Mouse (Mus musculus) cerebellum, adult 9-10 months (tissue): ENCODE results near the gene Vmn1r194.
"Not testable (repeated sequence)": the region's sequence is repeated elsewhere in the genome, so short reads cannot be mapped to it uniquely, and the experiment has no call there.

Experiments used
- DNase-seq: peaks from one replicate; pipeline ENCODE4 v3.0.0; 2022

The Vmn1r194 gene

DNA sequence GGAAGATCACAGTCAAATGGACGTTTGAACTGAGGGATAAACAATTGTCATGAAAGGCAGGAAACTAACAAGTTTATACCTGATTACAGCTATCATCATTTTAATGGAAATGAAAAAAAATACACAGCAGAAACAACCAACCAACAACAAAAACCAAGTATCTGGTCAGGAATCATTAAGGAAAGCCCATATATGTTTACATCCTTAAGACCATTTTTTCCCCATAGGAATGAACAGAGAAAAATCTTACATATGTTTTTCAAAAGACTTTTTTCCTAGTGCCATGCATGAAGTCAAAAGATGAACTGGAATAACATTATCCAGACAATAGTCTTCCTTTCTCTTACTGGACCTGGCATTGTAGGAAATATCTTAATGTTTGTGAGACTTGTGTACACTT, at the start of gene Vmn1r194:
TSS of gene Vmn1r194 (plus strand) at position 301 of the 400 bp plus-strand sequence.
- no peak for DNase-seq

DNA sequence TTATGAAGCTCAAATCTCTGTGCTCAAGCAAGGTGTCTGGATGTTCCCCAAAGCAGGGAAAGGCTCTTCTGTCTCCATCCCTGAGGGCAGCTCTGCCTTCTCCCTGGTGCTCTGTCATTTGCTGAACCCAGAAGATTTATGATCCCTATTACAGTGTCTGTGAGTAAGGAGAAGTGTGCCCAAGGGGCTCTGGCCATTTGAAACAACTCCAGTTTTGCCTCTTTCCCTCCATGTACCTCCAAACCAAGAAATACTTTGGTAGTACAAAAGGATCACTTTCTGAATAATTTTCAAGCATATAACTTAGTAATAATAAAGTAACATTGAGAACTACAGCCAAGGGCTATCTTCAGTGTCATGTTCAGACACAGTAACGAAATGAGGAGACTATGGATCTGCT, 21.0 kb upstream of the Vmn1r194 start, which contains the start of gene Vmn1r193:
TSS of gene Vmn1r193 (minus strand) at position 101 of the 400 bp plus-strand sequence.
- DNase-seq, result not testable (repeated sequence)

DNA sequence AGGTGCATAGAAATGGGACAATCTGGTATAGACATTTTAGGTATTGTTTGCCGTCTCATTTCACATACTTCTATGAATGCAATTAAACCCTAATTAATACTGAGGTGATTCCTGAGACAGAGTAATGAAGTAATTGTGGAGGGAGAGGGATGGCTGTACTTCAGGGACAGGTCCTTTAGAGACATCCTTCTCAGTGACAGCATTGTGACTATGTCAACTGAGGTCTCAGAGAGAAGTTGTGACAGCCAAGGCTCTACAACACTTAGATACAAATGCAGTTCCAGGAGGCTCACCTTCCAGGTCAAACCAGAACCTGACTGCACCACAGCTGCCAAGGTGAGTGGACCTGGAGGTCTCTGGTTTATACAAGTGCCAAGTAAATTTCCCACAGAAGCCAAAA, 26.2 kb downstream of the Vmn1r194 start, which contains the start of gene Vmn1r195:
TSS of gene Vmn1r195 (plus strand) at position 301 of the 400 bp plus-strand sequence.
- not testable (repeated sequence) for DNase-seq

DNA sequence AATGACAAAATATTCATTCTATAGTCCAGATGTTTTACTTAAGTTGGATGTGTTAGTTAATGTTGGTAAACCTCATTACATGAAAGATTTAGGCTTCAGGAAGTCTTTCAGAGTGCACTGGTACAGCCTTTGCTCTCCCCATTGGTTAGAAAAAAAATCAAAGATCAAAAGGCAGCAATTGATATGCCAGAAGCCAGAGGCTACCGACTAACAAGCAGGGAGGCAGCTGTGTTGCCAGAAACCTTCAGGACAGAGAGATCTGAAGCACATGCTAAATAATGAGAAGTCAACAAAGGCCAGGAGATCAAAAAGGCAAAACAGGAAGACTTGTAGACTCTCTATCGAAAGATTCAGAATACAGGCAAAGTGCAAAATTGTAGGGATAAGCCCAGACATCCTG, 27.7 kb downstream of the Vmn1r194 start:
- DNase-seq, result no peak

DNA sequence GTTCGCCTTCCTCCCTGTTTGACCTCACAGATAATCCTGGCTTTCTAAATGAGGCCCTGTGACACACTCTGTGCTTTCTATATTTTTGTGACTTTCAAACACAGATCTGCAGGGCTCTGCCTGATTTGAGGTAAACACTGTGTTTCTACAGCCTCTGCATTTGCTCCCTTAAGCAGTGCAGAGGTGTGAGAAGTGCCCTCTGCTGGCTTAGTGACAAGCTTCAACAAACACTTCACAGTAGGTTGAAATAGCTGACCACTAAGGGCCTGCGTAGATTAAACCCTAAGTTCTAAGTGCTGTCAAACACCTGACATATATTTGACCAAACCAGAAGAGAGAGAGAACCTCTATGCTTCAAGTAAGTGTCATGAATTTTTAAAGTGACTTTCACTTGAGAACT, 40.6 kb downstream of the Vmn1r194 start:
- DNase-seq, result no peak

DNA sequence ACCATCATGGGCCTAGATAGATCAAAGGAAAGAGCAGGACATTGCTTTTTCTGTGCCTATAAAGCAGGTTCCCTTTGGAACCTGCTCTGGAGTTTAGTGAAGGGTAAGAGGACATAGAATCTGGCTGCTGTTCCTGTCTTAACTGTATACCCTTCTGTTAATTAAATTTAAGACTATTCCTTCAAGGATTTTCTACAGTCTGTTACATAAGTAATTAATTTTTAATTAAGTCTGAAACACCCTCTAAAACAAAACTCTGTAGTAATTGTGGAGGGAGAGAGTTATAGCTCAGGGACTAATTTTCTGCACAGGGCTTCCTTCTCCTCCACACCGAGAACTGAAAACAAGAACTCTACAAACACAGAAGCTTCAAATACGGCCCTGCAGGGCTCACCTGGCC, 45.6 kb downstream of the Vmn1r194 start, which contains the start of gene Vmn1r196:
TSS of gene Vmn1r196 (plus strand) at position 301 of the 400 bp plus-strand sequence.
- no peak for DNase-seq
